Mouse (Mus musculus) midbrain, embryonic 15.5 days (tissue): ENCODE data around the gene C1qtnf7. TPM values are rescaled to one million over a fixed set of nuclear protein-coding genes. Genes with fewer than 3 reads are reported as not detected.

ENCODE experiments used
- ATAC-seq: fragments of 200-750 bp; cut with Nextera tagmentation; replicated peaks from 2 replicates; pipeline ENCODE4 v1.8.0; 2017; ENCODE audit warnings: moderate TSS enrichment
- H3K27ac ChIP-seq: fragments of 300-500 bp; sonication (generic); 2 replicates; pipeline ENCODE4 v1.5.1; 2015; ENCODE audit warnings: mild to moderate bottlenecking, inconsistent platforms
- H3K27me3 ChIP-seq: fragments of 300-500 bp; sonication (generic); replicated peaks from 2 replicates; pipeline ENCODE4 v1.6.1; 2015; ENCODE audit warnings: inconsistent platforms
- H3K36me3 ChIP-seq: fragments of 300-500 bp; sonication (generic); replicated peaks from 2 replicates; pipeline ENCODE4 v1.6.1; 2015; ENCODE audit warnings: inconsistent platforms
- H3K4me1 ChIP-seq: fragments of 300-500 bp; sonication (generic); 2 replicates; pipeline ENCODE4 v1.6.1; 2015; ENCODE audit warnings: inconsistent platforms
- H3K4me2 ChIP-seq: fragments of 300-500 bp; sonication (generic); 2 replicates; pipeline ENCODE4 v1.6.1; 2015; ENCODE audit warnings: inconsistent platforms, mild to moderate bottlenecking, moderate library complexity
- H3K4me3 ChIP-seq: fragments of 300-500 bp; sonication (generic); 2 replicates; pipeline ENCODE4 v1.5.1; 2015; ENCODE audit warnings: mild to moderate bottlenecking, inconsistent platforms
- H3K9ac ChIP-seq: fragments of 300-500 bp; sonication (generic); 2 replicates; pipeline ENCODE4 v1.6.1; 2015; ENCODE audit warnings: mild to moderate bottlenecking, inconsistent platforms
- H3K9me3 ChIP-seq: fragments of 300-500 bp; sonication (generic); 2 replicates; pipeline ENCODE4 v1.6.1; 2016; ENCODE audit warnings: inconsistent platforms
- WGBS: fragments of 180-500 bp; shearing (Covaris S2); methylation state at CpG from one replicate; pipeline ENCODE4 v1.1.7; 2015; ENCODE audit warnings: mixed read lengths; 5-methylcytosine and 5-hydroxymethylcytosine counted together
- polyA plus RNA-seq: library from polyadenylated mRNA; unstranded; fragments of >200 nt; fragmentation: Nextera tagmentation; extraction: Ambion mirVana; gene quantifications from 2 replicates; pipeline ENCODE4 v1.2.1, GENCODE M21; 2015

C1qtnf7 gene
- polyA plus RNA-seq, 1 experiment from 2014 or later: 1.1 TPM

DNA sequence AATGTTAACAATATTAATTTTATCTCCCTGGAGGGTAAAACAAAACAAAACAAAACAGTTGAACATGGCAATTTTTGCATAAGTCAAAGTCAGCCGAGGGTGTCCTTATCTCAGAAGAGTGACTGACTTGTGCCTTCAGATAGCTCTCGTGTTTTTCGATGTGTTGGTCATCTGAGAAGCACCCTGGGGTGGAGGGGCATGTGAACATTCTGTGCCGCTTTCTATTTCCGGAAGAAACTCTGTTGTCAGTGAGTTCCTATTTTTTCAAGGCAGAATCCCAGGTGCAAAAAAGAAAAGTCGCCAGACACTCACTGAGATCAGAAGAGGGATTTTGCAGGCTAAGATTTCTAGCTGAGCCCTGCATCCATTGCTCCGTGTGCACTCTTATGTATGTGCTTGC, 1.2 kb downstream of the C1qtnf7 start:
- Histone ChIP-seq H3K36me3 (no peaks in the 10 kb centered on the region), H3K4me1 (no peaks in the 10 kb centered on the region), H3K9me3 (no peaks in the 10 kb centered on the region), H3K4me2 (no peak overlapping the region), H3K27ac (no peak overlapping the region), H3K4me3 (no peak overlapping the region), H3K9ac (no peak overlapping the region), H3K27me3 (no peaks in the 10 kb centered on the region)
- no peak for ATAC-seq
- WGBS: 83% methylated on average over 7 of the region's 7 CpGs

DNA sequence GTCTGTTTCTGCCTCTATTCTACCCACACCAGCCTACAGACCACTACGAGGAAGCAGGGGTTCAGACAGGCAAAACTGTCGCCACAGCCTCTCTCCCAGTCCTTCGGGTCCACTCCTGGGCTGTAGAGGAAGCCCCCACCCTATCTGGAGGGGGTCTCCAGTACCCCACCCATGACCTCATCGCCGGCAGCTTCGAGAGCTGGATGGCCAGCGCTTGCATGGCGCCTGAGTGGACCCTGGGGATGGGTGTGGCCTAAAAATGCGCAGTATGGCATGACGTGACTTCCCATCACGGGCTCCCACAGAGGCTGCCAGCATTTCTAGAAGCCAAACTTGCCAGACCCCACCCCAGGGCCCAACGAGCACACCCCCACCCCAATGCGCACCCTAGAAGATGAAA, 2.0 kb downstream of the C1qtnf7 start:
- Histone ChIP-seq H3K4me1 (no peaks in the 10 kb centered on the region), H3K4me2 (no peak overlapping the region), H3K9ac (no peak overlapping the region), H3K9me3 (no peaks in the 10 kb centered on the region), H3K27me3 (no peaks in the 10 kb centered on the region), H3K36me3 (no peaks in the 10 kb centered on the region), H3K4me3 (no peak overlapping the region), H3K27ac (no peak overlapping the region)
- no peak; the same call in 1 of the 2 replicates for ATAC-seq
- 94% methylated on average over 13 of the region's 13 CpGs for WGBS

DNA sequence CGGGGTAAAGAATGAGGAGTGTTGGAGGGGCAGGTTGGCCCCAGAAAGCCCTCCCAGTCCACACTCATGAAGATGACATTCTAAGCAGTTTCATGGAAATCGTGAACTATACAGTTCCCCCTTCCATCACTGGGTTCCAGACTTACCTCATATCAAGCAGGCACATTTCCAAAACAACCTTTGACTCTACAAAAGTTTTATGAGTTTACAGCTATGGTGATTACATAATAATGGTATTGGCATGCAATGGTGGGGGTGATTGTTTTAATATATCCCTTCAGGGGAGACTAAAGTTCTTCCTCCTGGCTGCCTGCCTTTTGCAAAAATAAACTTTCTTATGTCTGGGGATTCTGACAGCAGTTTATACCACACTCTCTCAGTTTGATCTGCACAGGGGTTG, 4.6 kb downstream of the C1qtnf7 start:
- ATAC-seq: no peak
- Histone ChIP-seq H3K27ac (no peak overlapping the region), H3K27me3 (no peaks in the 10 kb centered on the region), H3K9me3 (no peaks in the 10 kb centered on the region), H3K4me1 (no peaks in the 10 kb centered on the region), H3K4me3 (no peak overlapping the region), H3K4me2 (no peak overlapping the region), H3K9ac (no peak overlapping the region), H3K36me3 (no peaks in the 10 kb centered on the region)
- 78% methylated on average over 2 of the region's 2 CpGs for WGBS

DNA sequence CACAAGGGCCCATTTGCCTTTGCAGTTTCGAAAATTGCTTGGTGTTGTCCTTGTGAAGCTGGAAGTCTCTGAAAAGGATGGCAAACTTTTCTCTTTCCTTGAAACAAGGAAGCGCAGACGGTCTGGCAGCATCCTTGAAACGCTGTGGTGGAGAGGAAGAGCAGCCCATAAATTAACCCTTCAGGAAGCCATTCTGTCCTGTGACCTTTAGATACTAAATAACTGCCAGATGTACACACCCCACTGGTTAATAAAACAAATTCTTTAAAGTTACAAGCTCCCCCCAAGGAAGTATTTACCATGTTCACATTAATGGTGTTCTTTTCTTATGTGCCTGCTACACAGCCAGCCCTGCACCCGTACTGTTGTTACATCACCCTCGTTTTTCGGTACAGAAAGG, 6.0 kb downstream of the C1qtnf7 start:
- 83% methylated on average over 7 of the region's 7 CpGs for WGBS
- Histone ChIP-seq H3K9me3 (no peaks in the 10 kb centered on the region), H3K36me3 (no peaks in the 10 kb centered on the region), H3K27ac (no peak overlapping the region), H3K4me3 (no peak overlapping the region), H3K27me3 (no peaks in the 10 kb centered on the region), H3K4me1 (no peaks in the 10 kb centered on the region), H3K4me2 (no peak overlapping the region), H3K9ac (no peak overlapping the region)
- ATAC-seq: no peak

DNA sequence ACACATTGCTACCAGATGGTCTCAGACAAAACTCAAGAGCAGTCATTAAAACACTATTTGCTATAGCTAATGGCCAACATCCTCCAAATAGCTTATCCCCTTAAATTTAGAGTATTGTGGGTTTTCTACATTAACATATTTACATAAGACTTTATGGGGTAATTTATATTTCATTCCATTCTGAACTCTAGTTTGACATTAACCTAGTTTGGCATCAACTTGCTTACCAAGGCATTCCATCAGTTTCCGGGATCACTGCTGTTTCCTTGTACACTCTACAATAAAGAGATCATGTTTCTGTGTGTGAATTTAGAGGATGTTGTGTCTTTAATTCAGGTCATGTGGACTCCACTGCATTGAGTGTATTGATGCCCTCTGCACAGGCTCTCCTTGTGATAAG, 7.5 kb downstream of the C1qtnf7 start:
- Histone ChIP-seq H3K4me2 (no peak overlapping the region), H3K9me3 (no peaks in the 10 kb centered on the region), H3K4me3 (no peak overlapping the region), H3K4me1 (no peaks in the 10 kb centered on the region), H3K27me3 (no peaks in the 10 kb centered on the region), H3K27ac (no peak overlapping the region), H3K9ac (no peak overlapping the region), H3K36me3 (no peaks in the 10 kb centered on the region)
- 94% methylated on average over 1 of the region's 1 CpGs for WGBS
- no peak for ATAC-seq

DNA sequence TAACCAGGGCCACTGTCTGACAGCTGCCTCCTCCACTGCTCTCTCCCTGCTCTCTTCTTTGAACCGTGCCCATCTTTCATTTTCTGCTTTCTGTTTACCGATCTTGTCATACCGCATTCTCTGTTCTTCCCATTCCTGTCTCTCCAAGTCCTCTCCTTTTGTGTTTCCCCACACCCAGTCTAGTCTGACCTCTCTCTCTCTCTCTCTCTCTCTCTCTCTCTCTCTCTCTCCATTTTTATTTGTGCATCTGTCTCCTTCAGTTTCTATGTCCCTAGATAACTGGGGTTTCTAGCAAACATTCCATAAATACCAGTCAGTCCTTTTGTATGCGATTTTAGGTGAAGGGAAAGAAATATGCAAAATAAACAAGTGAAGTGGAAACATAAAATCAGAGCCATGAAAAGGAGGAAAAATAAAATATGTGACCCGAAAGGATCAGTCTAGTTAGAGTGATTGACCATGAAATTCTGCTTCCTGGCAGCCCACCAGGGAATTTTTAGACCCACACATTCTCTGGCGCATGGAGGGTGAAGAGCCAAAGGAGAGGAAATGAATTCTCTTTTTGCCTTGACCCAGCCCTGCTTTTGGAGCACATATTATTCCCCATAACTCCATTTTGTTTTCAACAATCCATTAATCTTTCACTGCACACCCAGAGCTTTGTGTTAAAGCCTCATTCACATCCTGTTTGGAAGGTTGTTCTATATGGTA, 11.7 kb downstream of the C1qtnf7 start:
- no peak for ATAC-seq
- Histone ChIP-seq H3K4me1 (no peaks in the 10 kb centered on the region), H3K9me3 (no peaks in the 10 kb centered on the region), H3K9ac (no peak overlapping the region), H3K4me2 (no peak overlapping the region), H3K27me3 (no peaks in the 10 kb centered on the region), H3K4me3 (no peak overlapping the region), H3K27ac (no peak overlapping the region), H3K36me3 (no peaks in the 10 kb centered on the region)
- WGBS: 76% methylated on average over 6 of the region's 6 CpGs

DNA sequence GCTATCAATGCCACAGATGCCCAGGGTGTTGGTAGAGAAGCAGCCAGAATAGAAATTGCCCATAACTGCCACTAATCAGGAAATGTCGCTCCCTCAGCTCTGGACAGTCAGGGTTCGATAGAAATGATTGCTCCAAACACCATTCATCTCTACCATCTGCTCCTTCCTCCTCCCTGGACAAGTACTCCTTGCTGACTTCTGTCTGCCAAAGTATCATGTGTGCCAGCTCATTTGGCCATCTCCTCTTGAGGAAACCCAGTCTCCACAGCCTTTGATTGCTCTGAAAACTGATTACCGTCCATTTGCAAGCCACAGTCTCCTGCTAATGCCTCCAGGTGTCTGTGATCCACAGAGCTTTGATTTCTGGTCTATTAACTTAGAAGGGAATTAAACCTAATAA, 14.8 kb downstream of the C1qtnf7 start:
- no peaks in the 10 kb centered on the region for H3K4me1 ChIP-seq
- H3K4me2 ChIP-seq: no peak overlapping the region
- 87% methylated on average over 3 of the region's 3 CpGs for WGBS
- H3K27me3 ChIP-seq: no peaks in the 10 kb centered on the region
- no peak overlapping the region for H3K4me3 ChIP-seq
- no peak overlapping the region for H3K27ac ChIP-seq
- no peak for ATAC-seq
- H3K9ac ChIP-seq: no peak overlapping the region
- H3K36me3 ChIP-seq: no peaks in the 10 kb centered on the region
- H3K9me3 ChIP-seq: no peaks in the 10 kb centered on the region

DNA sequence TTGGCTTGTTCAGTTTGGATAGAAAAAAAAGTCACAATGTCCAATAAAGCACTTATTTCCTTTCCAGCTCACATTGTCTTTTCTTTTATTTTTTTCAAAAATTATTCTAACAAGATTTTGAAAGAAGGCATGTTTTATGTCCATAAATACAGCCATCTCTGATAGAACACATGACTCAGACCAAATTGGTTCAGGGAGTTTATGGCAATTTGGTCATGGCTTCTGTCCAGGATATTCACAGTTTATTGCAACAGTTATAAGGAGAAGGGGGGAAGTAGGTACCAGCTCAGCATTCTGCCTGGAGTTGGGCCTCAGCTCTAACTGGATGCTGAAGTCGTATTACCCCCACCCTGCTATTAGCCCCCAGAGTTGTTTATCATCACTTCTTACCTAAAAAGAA, 15.5 kb downstream of the C1qtnf7 start:
- H3K27ac ChIP-seq: no peak overlapping the region
- no peak for ATAC-seq
- H3K9ac ChIP-seq: no peak overlapping the region
- H3K9me3 ChIP-seq: no peaks in the 10 kb centered on the region
- WGBS: 89% methylated on average over 1 of the region's 1 CpGs
- no peaks in the 10 kb centered on the region for H3K27me3 ChIP-seq
- H3K4me1 ChIP-seq: no peaks in the 10 kb centered on the region
- no peak overlapping the region for H3K4me3 ChIP-seq
- H3K4me2 ChIP-seq: no peak overlapping the region
- H3K36me3 ChIP-seq: no peaks in the 10 kb centered on the region

DNA sequence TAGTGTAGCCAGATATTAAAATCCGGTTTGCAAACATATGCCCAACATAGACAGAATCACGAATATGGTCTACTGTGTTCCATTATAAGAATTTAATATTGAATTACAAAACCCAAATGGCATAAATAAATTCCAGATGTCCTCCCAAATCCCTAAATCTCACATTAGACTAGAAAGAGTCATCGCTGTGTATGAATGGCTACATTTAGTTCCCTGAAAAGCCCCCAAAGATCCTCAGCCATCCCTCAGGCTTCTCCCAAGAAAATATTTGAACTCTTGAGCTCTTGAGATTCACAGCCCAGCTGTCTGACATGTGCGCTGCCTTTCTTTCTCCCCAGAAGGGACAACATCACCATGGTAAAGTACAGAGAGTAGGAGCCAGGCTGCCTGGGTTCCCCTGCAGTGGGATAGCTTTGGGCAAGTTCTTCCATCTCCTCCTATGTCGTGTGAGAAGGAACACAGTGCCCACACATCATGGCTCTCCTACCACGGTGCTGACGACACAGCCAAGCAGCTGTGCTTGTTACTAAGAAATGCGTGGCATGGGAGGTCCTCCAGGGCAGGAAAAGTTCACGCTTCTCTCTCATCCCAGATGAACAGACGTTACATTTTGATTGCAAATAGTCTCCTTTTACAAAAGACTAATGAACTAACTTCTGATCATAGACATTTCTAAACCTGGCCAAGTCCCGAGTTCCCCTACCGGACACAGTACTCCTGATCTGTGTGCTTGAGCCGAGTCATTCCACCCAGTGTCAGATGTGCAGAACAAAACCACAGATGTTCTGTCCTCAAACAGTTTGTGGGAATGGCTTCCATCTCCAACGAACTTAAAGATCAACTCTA, 23.2 kb downstream of the C1qtnf7 start:
- ATAC-seq: no peak
- no peak overlapping the region for H3K4me2 ChIP-seq
- H3K4me1 ChIP-seq: no peaks in the 10 kb centered on the region
- H3K9ac ChIP-seq: no peak overlapping the region
- H3K4me3 ChIP-seq: no peak overlapping the region
- H3K27ac ChIP-seq: no peak overlapping the region
- 86% methylated on average over 14 of the region's 14 CpGs for WGBS
- no peaks in the 10 kb centered on the region for H3K36me3 ChIP-seq
- H3K27me3 ChIP-seq: no peaks in the 10 kb centered on the region
- no peaks in the 10 kb centered on the region for H3K9me3 ChIP-seq

DNA sequence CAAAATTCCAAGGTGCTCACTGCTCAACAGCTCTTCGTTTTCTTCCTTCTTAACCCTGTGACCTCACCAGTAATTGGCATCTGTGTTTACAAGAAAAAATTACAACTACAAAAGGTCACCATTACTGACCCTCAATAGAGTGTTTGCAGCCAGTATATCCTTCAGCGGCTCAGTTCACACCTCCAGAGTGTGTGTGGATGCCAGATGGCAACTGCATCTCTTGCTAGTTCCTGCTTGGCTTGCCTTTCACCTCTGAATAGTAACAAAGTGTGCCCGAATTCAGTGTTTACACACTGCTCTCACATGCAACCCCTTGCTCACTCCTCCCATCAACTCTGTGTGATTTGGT, 23.8 kb downstream of the C1qtnf7 start:
- H3K9ac ChIP-seq: no peak overlapping the region
- H3K4me2 ChIP-seq: no peak overlapping the region
- WGBS: 89% methylated on average over 3 of the region's 3 CpGs
- H3K9me3 ChIP-seq: no peaks in the 10 kb centered on the region
- H3K36me3 ChIP-seq: no peaks in the 10 kb centered on the region
- no peak overlapping the region for H3K4me3 ChIP-seq
- no peaks in the 10 kb centered on the region for H3K27me3 ChIP-seq
- no peaks in the 10 kb centered on the region for H3K4me1 ChIP-seq
- no peak overlapping the region for H3K27ac ChIP-seq
- ATAC-seq: no peak

DNA sequence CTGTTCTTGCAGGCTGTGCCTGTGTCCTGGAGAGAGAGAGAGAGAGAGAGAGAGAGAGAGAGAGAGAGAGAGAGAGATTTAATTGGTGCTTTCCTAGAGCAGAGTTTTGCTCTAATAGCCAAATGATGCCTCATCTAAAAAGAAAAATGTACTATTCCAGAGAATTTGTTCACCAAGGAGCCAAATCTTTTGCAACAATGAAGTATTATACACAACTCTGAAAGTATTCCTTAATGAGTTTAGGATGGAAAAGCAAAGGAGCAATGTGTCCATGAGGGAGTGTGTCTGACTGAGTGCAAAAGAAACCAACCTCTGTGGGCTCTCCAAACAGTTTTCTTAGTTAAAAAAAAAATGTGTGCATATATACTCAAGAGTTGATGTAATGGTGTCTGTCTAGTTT, 24.5 kb downstream of the C1qtnf7 start:
- Histone ChIP-seq H3K36me3 (no peaks in the 10 kb centered on the region), H3K4me3 (no peak overlapping the region), H3K27ac (no peak overlapping the region), H3K4me2 (no peak overlapping the region), H3K27me3 (no peaks in the 10 kb centered on the region), H3K9ac (no peak overlapping the region), H3K9me3 (no peaks in the 10 kb centered on the region), H3K4me1 (no peaks in the 10 kb centered on the region)
- no peak for ATAC-seq

DNA sequence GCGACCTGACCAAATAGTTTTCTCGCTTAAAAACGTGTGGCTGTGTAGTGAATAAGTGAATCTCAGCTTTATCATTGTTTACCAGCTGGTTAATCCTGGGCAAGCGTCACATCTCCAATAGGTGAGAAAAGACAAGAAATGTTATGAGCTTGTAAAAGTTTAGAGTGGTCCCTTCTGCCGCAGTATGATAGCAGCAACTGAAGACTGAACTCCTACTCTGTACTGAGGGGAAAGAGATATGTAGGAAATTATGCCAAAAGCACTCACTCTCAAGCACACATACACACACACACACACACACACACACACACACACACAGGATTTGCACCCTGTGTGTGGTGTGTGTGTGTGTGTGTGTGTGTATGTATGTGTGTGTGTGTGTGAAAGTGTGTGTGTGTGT, 26.2 kb downstream of the C1qtnf7 start:
- H3K4me1 ChIP-seq: no peaks in the 10 kb centered on the region
- no peaks in the 10 kb centered on the region for H3K36me3 ChIP-seq
- H3K4me2 ChIP-seq: no peak overlapping the region
- no peak for ATAC-seq
- H3K9me3 ChIP-seq: no peaks in the 10 kb centered on the region
- no peak overlapping the region for H3K27ac ChIP-seq
- no peak overlapping the region for H3K4me3 ChIP-seq
- no peaks in the 10 kb centered on the region for H3K27me3 ChIP-seq
- 81% methylated on average over 5 of the region's 5 CpGs for WGBS
- H3K9ac ChIP-seq: no peak overlapping the region

DNA sequence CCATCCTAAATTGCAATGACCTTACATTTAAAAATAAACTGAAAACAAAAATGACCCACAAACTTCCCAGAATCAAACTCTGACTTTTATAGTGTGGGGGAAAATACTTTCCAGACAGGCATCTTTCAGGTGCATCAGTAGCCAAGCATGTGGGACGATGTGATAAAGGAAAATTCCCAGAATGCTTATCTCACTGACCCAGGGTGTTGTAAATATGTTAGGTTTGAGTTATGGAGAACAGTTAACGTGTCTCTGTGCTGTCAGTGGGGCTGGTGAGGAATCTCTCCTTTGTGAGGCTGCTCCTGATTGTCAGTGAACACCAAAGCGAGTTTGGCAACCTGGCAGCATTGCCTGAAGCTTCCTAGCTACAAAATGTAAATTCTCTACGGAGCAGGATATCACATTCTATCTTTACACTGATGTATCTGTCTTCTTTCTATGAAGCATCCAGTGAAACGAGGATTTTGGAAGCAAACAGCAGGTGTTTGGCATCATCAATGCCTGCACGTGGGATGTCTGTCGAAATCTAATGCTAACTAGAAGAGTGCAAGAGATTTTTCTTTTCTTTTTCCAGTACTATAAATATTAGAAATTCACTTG, 27.0 kb downstream of the C1qtnf7 start:
- Histone ChIP-seq H3K36me3 (no peaks in the 10 kb centered on the region), H3K27me3 (no peaks in the 10 kb centered on the region), H3K4me1 (no peaks in the 10 kb centered on the region), H3K9ac (no peak overlapping the region), H3K9me3 (no peaks in the 10 kb centered on the region), H3K4me2 (no peak overlapping the region), H3K4me3 (no peak overlapping the region), H3K27ac (no peak overlapping the region)
- ATAC-seq: no peak
- 60% methylated on average over 7 of the region's 7 CpGs for WGBS
